Mouse (Mus musculus): Measurements from ENCODE around the gene Sigirr. TPM values are rescaled to one million over a fixed set of nuclear protein-coding genes. Genes with fewer than 3 reads are reported as not detected.

Sigirr gene
- polyA plus RNA-seq, 1 experiment from 2014 or later, result 1.7 TPM

- 2% methylated on average over 51 of the region's 51 CpGs for WGBS
- peaks cover 25% of the 10 kb centered on the region for H3K27me3 ChIP-seq
- no peaks in the 10 kb centered on the region for H3K9me3 ChIP-seq
- H3K4me2 ChIP-seq (replicated peaks), result peak overlapping the region; percentile 62
- peaks cover 4% of the 10 kb centered on the region; the same call in 1 of the 2 replicates for H3K4me1 ChIP-seq
- peak overlapping the region; percentile 55 for H3K9ac ChIP-seq (replicated peaks)
- H3K4me3 ChIP-seq, result peak overlapping the region; percentile 33
- H3K27ac ChIP-seq (replicated peaks), result peak overlapping the region; percentile 47
- peaks cover 34% of the 10 kb centered on the region for H3K36me3 ChIP-seq
- peak; percentile 42 for ATAC-seq (ENCODE audit: low FRiP score, low read depth)
These were observed 30.1 kb downstream of the Sigirr start for GRCm38 (mm10) chr7:141070058-141070862.

GRCm38 (mm10) chr7:141068351-141068750, 32.0 kb downstream of the Sigirr start:
- no peak for ATAC-seq (ENCODE audit: low FRiP score, low read depth)
- Histone ChIP-seq H3K4me1 (peaks cover 4% of the 10 kb centered on the region; the same call in 1 of the 2 replicates), H3K27ac (replicated peaks) (no peak overlapping the region), H3K27me3 (peaks cover 25% of the 10 kb centered on the region), H3K36me3 (peaks cover 54% of the 10 kb centered on the region), H3K9me3 (no peaks in the 10 kb centered on the region), H3K4me3 (no peak overlapping the region), H3K4me2 (replicated peaks) (no peak overlapping the region), H3K9ac (replicated peaks) (no peak overlapping the region)
- WGBS, result 76% methylated on average over 19 of the region's 19 CpGs

GRCm38 (mm10) chr7:141064576-141064975, 35.8 kb downstream of the Sigirr start:
- no peaks in the 10 kb centered on the region for H3K9me3 ChIP-seq
- no peak overlapping the region for H3K4me2 ChIP-seq (replicated peaks)
- no peak for ATAC-seq (ENCODE audit: low FRiP score, low read depth)
- H3K4me1 ChIP-seq, result peaks cover 22% of the 10 kb centered on the region
- H3K36me3 ChIP-seq, result peaks cover 59% of the 10 kb centered on the region
- no peak overlapping the region for H3K4me3 ChIP-seq
- no peak overlapping the region for H3K27ac ChIP-seq (replicated peaks)
- WGBS, result 92% methylated on average over 7 of the region's 7 CpGs
- H3K27me3 ChIP-seq, result 0 out of 2 replicates have a peak, but pooled peaks cover 2% of the 10 kb centered on the region
- no peak overlapping the region for H3K9ac ChIP-seq (replicated peaks)

- ATAC-seq (ENCODE audit: low FRiP score, low read depth), result no peak
- Histone ChIP-seq H3K4me1 (peaks cover 22% of the 10 kb centered on the region), H3K27ac (replicated peaks) (no peak overlapping the region), H3K36me3 (peaks cover 59% of the 10 kb centered on the region), H3K4me2 (replicated peaks) (no peak overlapping the region), H3K9me3 (no peaks in the 10 kb centered on the region), H3K9ac (replicated peaks) (no peak overlapping the region), H3K4me3 (no peak overlapping the region), H3K27me3 (no peaks in the 10 kb centered on the region)
- WGBS, result 84% methylated on average over 7 of the region's 7 CpGs
These were observed 36.2 kb downstream of the Sigirr start for GRCm38 (mm10) chr7:141064175-141064574.

GRCm38 (mm10) chr7:141063353-141063752, 37.0 kb downstream of the Sigirr start:
- H3K9me3 ChIP-seq, result no peaks in the 10 kb centered on the region
- peaks cover 22% of the 10 kb centered on the region for H3K4me1 ChIP-seq
- H3K27ac ChIP-seq (replicated peaks), result no peak overlapping the region
- 84% methylated on average over 3 of the region's 3 CpGs for WGBS
- H3K4me2 ChIP-seq (replicated peaks), result no peak overlapping the region
- peaks cover 53% of the 10 kb centered on the region for H3K36me3 ChIP-seq
- no peaks in the 10 kb centered on the region for H3K27me3 ChIP-seq
- H3K9ac ChIP-seq (replicated peaks), result no peak overlapping the region
- no peak for ATAC-seq (ENCODE audit: low FRiP score, low read depth)
- H3K4me3 ChIP-seq, result no peak overlapping the region

- Histone ChIP-seq H3K27me3 (no peaks in the 10 kb centered on the region), H3K27ac (replicated peaks) (no peak overlapping the region), H3K4me1 (peaks cover 22% of the 10 kb centered on the region), H3K36me3 (peaks cover 44% of the 10 kb centered on the region), H3K4me2 (replicated peaks) (peak overlapping the region; percentile 89), H3K9ac (replicated peaks) (no peak overlapping the region), H3K9me3 (no peaks in the 10 kb centered on the region), H3K4me3 (peak overlapping the region; percentile 92; the same call in 1 of the 2 replicates)
- WGBS, result 90% methylated on average over 7 of the region's 7 CpGs
- ATAC-seq (ENCODE audit: low FRiP score, low read depth), result no peak
These were observed 37.8 kb downstream of the Sigirr start for GRCm38 (mm10) chr7:141062525-141062924.

GRCm38 (mm10) chr7:141061269-141061692, 39.1 kb downstream of the Sigirr start:
- Histone ChIP-seq H3K4me3 (peak overlapping the region; percentile 92), H3K9ac (replicated peaks) (peak overlapping the region; percentile 97), H3K27ac (replicated peaks) (peak overlapping the region; percentile 86), H3K27me3 (no peaks in the 10 kb centered on the region), H3K4me1 (peaks cover 22% of the 10 kb centered on the region), H3K4me2 (replicated peaks) (peak overlapping the region; percentile 89), H3K36me3 (peaks cover 34% of the 10 kb centered on the region), H3K9me3 (no peaks in the 10 kb centered on the region)
- ATAC-seq (ENCODE audit: low FRiP score, low read depth), result peak; percentile 74
- under 1% methylated on average over 37 of the region's 37 CpGs for WGBS

GRCm38 (mm10) chr7:141060426-141061242, 39.7 kb downstream of the Sigirr start, which contains the start of gene B4galnt4:
B4galnt4 (plus strand) TSS chr7:141061104.
- Histone ChIP-seq H3K9ac (replicated peaks) (peak within 1 kb of the TSS; percentile 97), H3K9me3 (no peaks in the 10 kb centered on the region; the same call in 1 of the 2 replicates), H3K4me1 (peaks cover 22% of the 10 kb centered on the region), H3K27me3 (no peaks in the 10 kb centered on the region), H3K4me3 (peak within 1 kb of the TSS; percentile 92), H3K4me2 (replicated peaks) (peak within 1 kb of the TSS; percentile 89), H3K27ac (replicated peaks) (peak within 1 kb of the TSS; percentile 86), H3K36me3 (peaks cover 31% of the 10 kb centered on the region)
- WGBS, result under 1% methylated on average over 70 of the region's 72 CpGs
- ATAC-seq (ENCODE audit: low FRiP score, low read depth), result peak; percentile 97

GRCm38 (mm10) chr7:141059929-141060328, 40.4 kb downstream of the Sigirr start:
- H3K9ac ChIP-seq (replicated peaks), result peak overlapping the region; percentile 97
- H3K4me2 ChIP-seq (replicated peaks), result peak overlapping the region; percentile 89
- H3K9me3 ChIP-seq, result no peaks in the 10 kb centered on the region; the same call in 1 of the 2 replicates
- H3K4me1 ChIP-seq, result peaks cover 22% of the 10 kb centered on the region
- peaks cover 24% of the 10 kb centered on the region for H3K36me3 ChIP-seq
- H3K27me3 ChIP-seq, result no peaks in the 10 kb centered on the region
- no peak; the same call in 1 of the 2 replicates for ATAC-seq (ENCODE audit: low FRiP score, low read depth)
- 73% methylated on average over 2 of the region's 2 CpGs for WGBS
- peak overlapping the region; percentile 86 for H3K27ac ChIP-seq (replicated peaks)
- H3K4me3 ChIP-seq, result peak overlapping the region; percentile 92

GRCm38 (mm10) chr7:141058601-141059341, 41.6 kb downstream of the Sigirr start:
- WGBS, result 95% methylated on average over 14 of the region's 14 CpGs
- H3K4me2 ChIP-seq (replicated peaks), result no peak overlapping the region
- no peak overlapping the region for H3K4me3 ChIP-seq
- no peak overlapping the region for H3K9ac ChIP-seq (replicated peaks)
- no peak for ATAC-seq (ENCODE audit: low FRiP score, low read depth)
- no peaks in the 10 kb centered on the region for H3K27me3 ChIP-seq
- peaks cover 22% of the 10 kb centered on the region for H3K4me1 ChIP-seq
- H3K36me3 ChIP-seq, result peaks cover 12% of the 10 kb centered on the region
- H3K27ac ChIP-seq (replicated peaks), result no peak overlapping the region
- H3K9me3 ChIP-seq, result no peaks in the 10 kb centered on the region; the same call in 1 of the 2 replicates

- H3K4me2 ChIP-seq (replicated peaks), result no peak overlapping the region
- peaks cover 16% of the 10 kb centered on the region for H3K4me1 ChIP-seq
- H3K36me3 ChIP-seq, result peaks cover 3% of the 10 kb centered on the region
- no peak overlapping the region for H3K27ac ChIP-seq (replicated peaks)
- H3K27me3 ChIP-seq, result no peaks in the 10 kb centered on the region
- H3K9me3 ChIP-seq, result no peaks in the 10 kb centered on the region; the same call in 1 of the 2 replicates
- WGBS, result 94% methylated on average over 1 of the region's 1 CpGs
- ATAC-seq (ENCODE audit: low FRiP score, low read depth), result no peak
- no peak overlapping the region for H3K9ac ChIP-seq (replicated peaks)
- no peak overlapping the region for H3K4me3 ChIP-seq
These were observed 42.8 kb downstream of the Sigirr start for GRCm38 (mm10) chr7:141057541-141057940.

Data from midbrain, embryonic 12.5 days (tissue).